Mouse (Mus musculus): ENCODE measurements at regions not wholly inside any gene's neighbourhood (a gene's known extent, or its start where the extent isn't known, plus 50 kb on each side); places are given as distances from the start of the nearest gene placed in this dataset.

DNA sequence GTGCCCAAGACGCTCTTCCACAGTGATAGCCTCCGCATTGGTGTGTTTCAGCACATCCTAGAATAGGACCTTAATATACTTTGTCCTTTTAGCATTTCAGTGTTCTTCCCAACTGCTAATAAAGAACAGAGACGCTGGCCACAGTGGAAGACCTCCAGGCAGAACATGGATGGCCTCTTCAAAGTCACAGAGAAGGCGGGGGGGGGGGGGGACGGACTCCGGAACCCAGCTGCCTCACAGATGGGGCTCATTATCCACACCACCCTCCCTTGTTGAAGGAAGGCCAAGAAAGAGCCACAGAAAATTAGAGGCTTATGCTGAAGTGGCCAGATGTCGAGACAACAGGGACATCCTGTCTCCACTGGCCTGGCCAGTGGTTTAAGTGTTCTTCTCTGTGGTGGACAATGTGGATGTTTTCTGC is 192.7 kb upstream of the Cdh11 start:
- TF ChIP-seq MAFK (IDR thresholded peaks at IDR 0.05; ENCODE audit: insufficient read depth, low read depth, low read length) (no peak), HCFC1 (IDR thresholded peaks at IDR 0.05; ENCODE audit: borderline replicate concordance, insufficient read depth, low read length) (no peak), ZC3H11A (IDR thresholded peaks at IDR 0.05; ENCODE audit: borderline replicate concordance, low read depth, low read length) (no peak), ZNF384 (IDR thresholded peaks at IDR 0.05; ENCODE audit: low read depth, low read length) (no peak)
